Mouse (Mus musculus) intestine, postnatal 0 days (tissue): ENCODE measurements around the gene Zfp652. TPM values are rescaled to one million over a fixed set of nuclear protein-coding genes. Genes with fewer than 3 reads are reported as not detected.

ENCODE experiments used
- ATAC-seq: fragments of 200-750 bp; cut with Nextera tagmentation; 2 replicates; pipeline ENCODE4 v1.8.0; 2017; ENCODE audit warnings: mild to moderate bottlenecking, moderate TSS enrichment, moderate library complexity
- H3K27ac ChIP-seq: fragments of 300-500 bp; sonication (generic); 2 replicates; pipeline ENCODE4 v1.5.1; 2014; ENCODE audit warnings: mild to moderate bottlenecking, low read depth, low read length, moderate library complexity
- H3K27me3 ChIP-seq: fragments of 300-500 bp; sonication (generic); replicated peaks from 2 replicates; pipeline ENCODE4 v1.6.1; 2014; ENCODE audit warnings: low read length, mixed read lengths; ENCODE audit not compliant: control insufficient read depth, insufficient read depth
- H3K36me3 ChIP-seq: fragments of 300-500 bp; sonication (generic); 2 replicates; pipeline ENCODE4 v1.6.1; 2014; ENCODE audit warnings: mild to moderate bottlenecking, moderate library complexity; ENCODE audit not compliant: control insufficient read depth, insufficient read depth
- H3K4me1 ChIP-seq: fragments of 300-500 bp; sonication (generic); replicated peaks from 2 replicates; pipeline ENCODE4 v1.6.1; 2014; ENCODE audit warnings: antibody characterized with exemption, low read length, mixed read lengths; ENCODE audit not compliant: control insufficient read depth, insufficient read depth
- H3K4me2 ChIP-seq: fragments of 300-500 bp; sonication (generic); replicated peaks from 2 replicates; pipeline ENCODE4 v1.6.1; 2014; ENCODE audit warnings: low read depth, mild to moderate bottlenecking, moderate library complexity
- H3K4me3 ChIP-seq: fragments of 300-500 bp; sonication (generic); 2 replicates; pipeline ENCODE4 v1.5.1; 2014; ENCODE audit warnings: low read depth, low read length
- H3K9ac ChIP-seq: fragments of 300-500 bp; sonication (generic); 2 replicates; pipeline ENCODE4 v1.6.1; 2014; ENCODE audit warnings: mild to moderate bottlenecking, low read depth, low read length
- H3K9me3 ChIP-seq: fragments of 300-500 bp; sonication (generic); 2 replicates; pipeline ENCODE4 v1.6.1; 2016; ENCODE audit warnings: mixed run types; ENCODE audit not compliant: control insufficient read depth
- CTCF ChIP-seq: sonication (generic); IDR thresholded peaks from 2 replicates; pipeline ENCODE4 v1.5.1; 2016; ENCODE audit warnings: low read depth, mild to moderate bottlenecking, control low read depth, antibody characterized with exemption, moderate library complexity
- WGBS: fragments of 180-500 bp; shearing (Covaris S2); extraction: QIAGEN DNeasy Blood & Tissue Kit; methylation state at CpG from one replicate; pipeline ENCODE4 v1.1.7; 2014; 5-methylcytosine and 5-hydroxymethylcytosine counted together
- polyA plus RNA-seq: library from polyadenylated mRNA; unstranded; fragments of >200 nt; fragmentation: Nextera tagmentation; extraction: Ambion mirVana; gene quantifications from 2 replicates; pipeline ENCODE4 v1.2.1, GENCODE M21; 2015

Zfp652 gene
- polyA plus RNA-seq, 1 experiment from 2014 or later, result 7.9 TPM

GRCm38 (mm10) chr11:95728916-95729907 lies 16.7 kb downstream of the Zfp652 start:
- Histone ChIP-seq H3K4me3 (0 out of 2 replicates have a peak overlapping the region, but pooled peaks have one; percentile 12), H3K27me3 (no peaks in the 10 kb centered on the region), H3K36me3 (no peaks in the 10 kb centered on the region), H3K4me1 (peaks cover 6% of the 10 kb centered on the region; the same call in 1 of the 2 replicates), H3K4me2 (peak overlapping the region; percentile 40), H3K27ac (0 out of 2 replicates have a peak overlapping the region, but pooled peaks have one; percentile 9), H3K9ac (no peak overlapping the region), H3K9me3 (no peaks in the 10 kb centered on the region)
- ATAC-seq, result no peak
- WGBS, result 76% methylated on average over 12 of the region's 12 CpGs
- no peak for TF ChIP-seq CTCF

- no peaks in the 10 kb centered on the region for H3K36me3 ChIP-seq
- 94% methylated on average over 2 of the region's 2 CpGs for WGBS
- no peak overlapping the region for H3K4me3 ChIP-seq
- no peak overlapping the region for H3K9ac ChIP-seq
- no peaks in the 10 kb centered on the region for H3K27me3 ChIP-seq
- no peak overlapping the region for H3K27ac ChIP-seq
- H3K4me1 ChIP-seq, result no peaks in the 10 kb centered on the region
- no peak for ATAC-seq
- H3K9me3 ChIP-seq, result no peaks in the 10 kb centered on the region
- TF ChIP-seq CTCF, result no peak
- no peak overlapping the region for H3K4me2 ChIP-seq
These were observed 22.0 kb downstream of the Zfp652 start for GRCm38 (mm10) chr11:95734485-95734884.

- Histone ChIP-seq H3K4me3 (no peak overlapping the region), H3K27ac (no peak overlapping the region), H3K9ac (no peak overlapping the region), H3K4me1 (no peaks in the 10 kb centered on the region), H3K27me3 (no peaks in the 10 kb centered on the region), H3K36me3 (no peaks in the 10 kb centered on the region), H3K9me3 (no peaks in the 10 kb centered on the region), H3K4me2 (no peak overlapping the region)
- 54% methylated on average over 3 of the region's 3 CpGs for WGBS
- no peak for ATAC-seq
- no peak for TF ChIP-seq CTCF
These were observed 25.3 kb downstream of the Zfp652 start for GRCm38 (mm10) chr11:95737811-95738210.

GRCm38 (mm10) chr11:95744521-95744920 lies 32.0 kb downstream of the Zfp652 start:
- Histone ChIP-seq H3K9me3 (no peaks in the 10 kb centered on the region), H3K36me3 (peaks cover 5% of the 10 kb centered on the region; the same call in 1 of the 2 replicates), H3K4me3 (no peak overlapping the region), H3K27ac (no peak overlapping the region), H3K4me2 (no peak overlapping the region), H3K27me3 (no peaks in the 10 kb centered on the region), H3K9ac (no peak overlapping the region), H3K4me1 (no peaks in the 10 kb centered on the region)
- ATAC-seq, result no peak
- 89% methylated on average over 2 of the region's 2 CpGs for WGBS
- TF ChIP-seq CTCF, result no peak

- Histone ChIP-seq H3K27ac (no peak overlapping the region), H3K36me3 (peaks cover 11% of the 10 kb centered on the region), H3K4me3 (no peak overlapping the region), H3K4me1 (no peaks in the 10 kb centered on the region), H3K9ac (no peak overlapping the region), H3K9me3 (no peaks in the 10 kb centered on the region), H3K4me2 (no peak overlapping the region), H3K27me3 (no peaks in the 10 kb centered on the region)
- TF ChIP-seq CTCF, result no peak
- WGBS, result 88% methylated on average over 4 of the region's 4 CpGs
- ATAC-seq, result no peak
These were observed 34.3 kb downstream of the Zfp652 start for GRCm38 (mm10) chr11:95746821-95747220.

GRCm38 (mm10) chr11:95748331-95748730 lies 35.9 kb downstream of the Zfp652 start:
- Histone ChIP-seq H3K4me1 (no peaks in the 10 kb centered on the region), H3K36me3 (peaks cover 21% of the 10 kb centered on the region), H3K27ac (no peak overlapping the region), H3K9me3 (no peaks in the 10 kb centered on the region), H3K4me2 (no peak overlapping the region), H3K4me3 (no peak overlapping the region), H3K27me3 (no peaks in the 10 kb centered on the region), H3K9ac (no peak overlapping the region)
- no peak for TF ChIP-seq CTCF
- no peak for ATAC-seq
- WGBS, result 88% methylated on average over 5 of the region's 5 CpGs
